Mouse (Mus musculus) lung, adult 2 months (tissue): ENCODE measurements around the gene Gnb1l. TPM values are rescaled to one million over a fixed set of nuclear protein-coding genes. Genes with fewer than 3 reads are reported as not detected.

ENCODE experiments used
- DNase-seq: peaks from one replicate; pipeline ENCODE4 v3.0.0; 2022
- H3K4me1 ChIP-seq: fragments of 200-500 bp; 2 replicates; pipeline ENCODE4 v1.6.1; 2011; ENCODE audit warnings: low read length; ENCODE audit not compliant: control insufficient read depth, insufficient read depth
- H3K4me3 ChIP-seq: fragments of 200-500 bp; replicated peaks from 2 replicates; pipeline ENCODE3; 2011; ENCODE audit warnings: low read depth, mild to moderate bottlenecking, control low read depth, low read length; ENCODE audit errors: extremely low read depth
- CTCF ChIP-seq: fragments of 200-500 bp; IDR thresholded peaks from 2 replicates; pipeline ENCODE4 v1.5.1; 2011; ENCODE audit warnings: mild to moderate bottlenecking, low read length, control low read depth; ENCODE audit not compliant: insufficient read depth
- POLR2A ChIP-seq: fragments of 200-500 bp; IDR thresholded peaks from 2 replicates; pipeline ENCODE4 v1.6.1; 2011; ENCODE audit warnings: low read depth, mild to moderate bottlenecking, control low read depth, low read length, borderline replicate concordance; ENCODE audit errors: extremely low read depth
- WGBS: fragments of 180-500 bp; shearing (Covaris S2); methylation state at CpG from one replicate; pipeline ENCODE4 v1.1.7; 2018; 5-methylcytosine and 5-hydroxymethylcytosine counted together
- polyA plus RNA-seq: library from polyadenylated mRNA; depleted of rRNA; stranded (reverse); fragments of >200 nt; gene quantifications from 2 replicates; pipeline ENCODE4 v1.2.3, GENCODE M21; 2012

The Gnb1l gene
- polyA plus RNA-seq, 1 experiment, result 11.3 TPM

GRCm38 (mm10) chr16:18589080-18589621, 90.6 kb downstream of the Gnb1l start:
- TF ChIP-seq CTCF (no peak), POLR2A (no peak)
- Histone ChIP-seq H3K4me3 (no peak overlapping the region), H3K4me1 (no peaks in the 10 kb centered on the region)
- WGBS, result 72% methylated on average over 9 of the region's 9 CpGs
- DNase-seq, result no peak

DNA sequence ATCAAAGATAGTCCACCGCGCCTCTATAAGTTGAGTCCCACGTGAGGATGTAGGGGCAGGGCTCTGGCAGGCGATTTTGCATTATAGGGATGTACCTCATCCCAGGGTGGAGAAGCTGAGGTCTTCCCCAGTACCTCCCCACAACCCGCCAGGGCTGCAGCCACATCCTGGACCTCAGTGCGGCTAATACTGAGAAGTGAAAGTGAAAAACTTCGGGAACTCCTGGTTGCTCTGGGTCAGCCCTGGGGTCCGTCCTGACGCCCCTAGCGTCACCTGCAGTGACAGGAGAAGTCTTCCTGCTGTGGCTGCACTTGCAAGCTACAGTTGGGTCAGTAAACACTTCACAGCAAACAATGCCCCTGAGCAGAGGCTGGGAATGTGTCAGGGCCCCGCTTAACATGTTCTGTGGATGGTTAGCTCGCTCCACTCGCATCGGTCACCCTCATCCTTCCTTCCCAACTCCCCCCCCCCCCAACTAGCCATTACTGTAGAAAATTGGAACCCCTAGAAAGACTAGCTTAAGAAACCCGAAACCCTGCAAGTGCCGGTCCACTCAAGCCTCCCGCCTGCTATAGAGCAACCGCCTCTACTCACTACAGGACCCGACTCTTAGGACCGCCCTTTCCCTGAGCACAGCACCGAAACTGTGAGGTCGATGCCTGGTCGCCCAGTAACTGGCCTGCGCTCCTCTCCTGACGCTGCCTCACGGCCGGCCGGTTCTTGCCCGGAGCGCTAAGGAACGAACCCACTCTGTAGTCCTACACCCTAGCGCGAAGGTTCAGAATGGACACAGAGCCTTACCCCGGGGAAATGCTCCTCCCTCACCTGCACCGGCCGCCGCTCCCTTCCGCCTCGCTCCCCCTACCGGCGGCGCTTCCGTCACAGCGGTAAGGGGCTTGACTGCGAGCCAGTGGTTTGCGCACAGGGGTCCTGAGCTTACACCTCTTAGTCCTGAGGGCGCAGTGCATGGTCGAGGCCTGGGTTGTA, 91.6 kb downstream of the Gnb1l start, which contains the start of gene Tbx1:
Tbx1 (minus strand) TSS at position 868 of the 987 bp plus-strand sequence.
- no peak for TF ChIP-seq CTCF
- TF ChIP-seq POLR2A, result 0 out of 2 replicates have a peak, but pooled peaks have one; percentile 12
- no peaks in the 10 kb centered on the region for H3K4me1 ChIP-seq
- DNase-seq, result no peak
- 6% methylated on average over 48 of the region's 48 CpGs for WGBS
- H3K4me3 ChIP-seq, result peak within 1 kb of the TSS; percentile 55

GRCm38 (mm10) chr16:18591047-18592018, 92.8 kb downstream of the Gnb1l start:
- no peak overlapping the region for H3K4me3 ChIP-seq
- DNase-seq, result no peak
- no peak for TF ChIP-seq POLR2A
- no peak for TF ChIP-seq CTCF
- 11% methylated on average over 59 of the region's 59 CpGs for WGBS
- H3K4me1 ChIP-seq, result no peaks in the 10 kb centered on the region

DNA sequence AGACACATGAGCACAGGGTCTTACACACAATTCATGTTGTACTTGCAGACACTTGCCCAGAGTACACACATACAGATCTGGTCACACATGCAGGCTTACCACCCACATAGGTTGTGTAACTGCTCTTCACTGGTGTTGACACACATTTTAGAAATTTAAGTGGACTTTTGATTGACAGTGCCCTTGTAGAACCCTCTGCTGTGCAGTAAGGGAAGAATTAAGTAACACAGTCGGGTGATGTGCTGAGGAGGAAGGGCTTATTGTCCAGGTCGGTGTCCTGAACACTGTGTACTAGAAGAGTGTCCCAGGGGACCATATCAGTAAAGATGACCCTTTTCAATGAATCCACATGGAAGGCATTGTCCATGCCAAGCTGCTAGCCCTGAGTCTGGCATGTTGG, 95.4 kb downstream of the Gnb1l start:
- no peak overlapping the region for H3K4me3 ChIP-seq
- DNase-seq, result no peak
- TF ChIP-seq CTCF (no peak), POLR2A (no peak)
- H3K4me1 ChIP-seq, result no peaks in the 10 kb centered on the region
- WGBS, result 67% methylated on average over 2 of the region's 2 CpGs

- Histone ChIP-seq H3K4me3 (no peak overlapping the region), H3K4me1 (no peaks in the 10 kb centered on the region)
- DNase-seq, result no peak
- WGBS, result 60% methylated on average over 5 of the region's 5 CpGs
- TF ChIP-seq CTCF (no peak), POLR2A (no peak)
These were observed 97.7 kb downstream of the Gnb1l start for GRCm38 (mm10) chr16:18596255-18596654.

DNA sequence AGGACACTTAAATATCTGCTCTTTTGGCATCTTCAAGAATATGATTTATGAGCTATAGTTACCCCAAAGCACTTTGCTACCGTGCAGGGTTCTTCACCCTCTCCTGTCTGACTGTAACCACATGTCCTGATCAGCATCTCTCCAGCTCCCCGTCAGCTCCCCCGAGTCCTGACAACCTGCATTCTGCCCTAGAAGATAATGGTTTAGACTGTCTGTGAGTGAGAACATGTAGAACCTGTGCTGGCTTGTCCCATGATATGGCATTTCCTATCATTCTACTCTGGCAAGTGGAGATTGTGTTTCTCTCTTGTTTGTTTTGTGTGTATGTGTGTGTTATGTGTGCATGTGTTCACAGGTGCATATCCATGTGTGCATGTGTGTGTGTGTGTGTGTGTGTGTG, 99.5 kb downstream of the Gnb1l start:
- no peak overlapping the region for H3K4me3 ChIP-seq
- H3K4me1 ChIP-seq, result no peaks in the 10 kb centered on the region
- WGBS, result 81% methylated on average over 3 of the region's 3 CpGs
- TF ChIP-seq POLR2A, result no peak
- no peak for DNase-seq

- no peak overlapping the region for H3K4me3 ChIP-seq
- DNase-seq, result no peak
- H3K4me1 ChIP-seq, result no peaks in the 10 kb centered on the region; the same call in 1 of the 2 replicates
- 69% methylated on average over 7 of the region's 7 CpGs for WGBS
- no peak for TF ChIP-seq CTCF
- no peak for TF ChIP-seq POLR2A
These were observed 102.9 kb downstream of the Gnb1l start for GRCm38 (mm10) chr16:18601447-18601846.

- H3K4me1 ChIP-seq, result no peaks in the 10 kb centered on the region; the same call in 1 of the 2 replicates
- WGBS, result 56% methylated on average over 8 of the region's 8 CpGs
- no peak for TF ChIP-seq POLR2A
- no peak for TF ChIP-seq CTCF
- no peak overlapping the region for H3K4me3 ChIP-seq
- DNase-seq, result no peak
These were observed 105.8 kb downstream of the Gnb1l start for GRCm38 (mm10) chr16:18604267-18604701.

- Histone ChIP-seq H3K4me3 (no peak overlapping the region), H3K4me1 (no peaks in the 10 kb centered on the region; the same call in 1 of the 2 replicates)
- TF ChIP-seq POLR2A (no peak), CTCF (no peak)
- DNase-seq, result no peak
- 69% methylated on average over 5 of the region's 5 CpGs for WGBS
These were observed 107.2 kb downstream of the Gnb1l start for GRCm38 (mm10) chr16:18605705-18606104.
